Mouse (Mus musculus) embryo, embryonic 9.5 days (tissue): ENCODE data around the gene Atoh1.
A peak's percentile ranks its signal among the peaks of the same experiment; 100 is the strongest.

Experiments
- DNase-seq: peaks from one replicate; pipeline ENCODE4 v3.0.0-alpha.2; 2017; ENCODE audit errors: extremely low spot score

The Atoh1 gene

GRCm38 (mm10) chr6:64728499-64729198, at the start of gene Atoh1:
Gene Atoh1 (plus strand): TSS chr6:64729125.
- peak; percentile 85 for DNase-seq

GRCm38 (mm10) chr6:64683974-64684373, 45.0 kb upstream of the Atoh1 start:
- DNase-seq = peak; percentile 45

- DNase-seq = peak; percentile 57
Observed at GRCm38 (mm10) chr6:64684973-64685372, 44.0 kb upstream of the Atoh1 start.

- DNase-seq = peak; percentile 46
Observed at GRCm38 (mm10) chr6:64688181-64688944, 40.6 kb upstream of the Atoh1 start.

- no peak for DNase-seq
Observed at GRCm38 (mm10) chr6:64694688-64695087, 34.2 kb upstream of the Atoh1 start.

GRCm38 (mm10) chr6:64703659-64704058, 25.3 kb upstream of the Atoh1 start:
- DNase-seq = no peak

GRCm38 (mm10) chr6:64727751-64728403, 1.0 kb upstream of the Atoh1 start:
- peak; percentile 40 for DNase-seq

GRCm38 (mm10) chr6:64729231-64730011, 496 bp downstream of the Atoh1 start:
- DNase-seq = peak; percentile 66

GRCm38 (mm10) chr6:64730030-64730429, 1.1 kb downstream of the Atoh1 start:
- DNase-seq = no peak

- peak; percentile 23 for DNase-seq
Observed at GRCm38 (mm10) chr6:64730506-64731020, 1.6 kb downstream of the Atoh1 start.

- DNase-seq = no peak
Observed at GRCm38 (mm10) chr6:64731126-64731525, 2.2 kb downstream of the Atoh1 start.

- DNase-seq = peak; percentile 17
Observed at GRCm38 (mm10) chr6:64731621-64732320, 2.8 kb downstream of the Atoh1 start.

- DNase-seq = no peak
Observed at GRCm38 (mm10) chr6:64733311-64733710, 4.4 kb downstream of the Atoh1 start.

GRCm38 (mm10) chr6:64734441-64735320, 5.8 kb downstream of the Atoh1 start:
- DNase-seq = peak; percentile 54

GRCm38 (mm10) chr6:64736317-64736716, 7.4 kb downstream of the Atoh1 start:
- DNase-seq = no peak

GRCm38 (mm10) chr6:64742915-64743489, 14.1 kb downstream of the Atoh1 start:
- no peak for DNase-seq

GRCm38 (mm10) chr6:64754515-64754914, 25.6 kb downstream of the Atoh1 start:
- no peak for DNase-seq

- no peak for DNase-seq
Observed at GRCm38 (mm10) chr6:64763901-64764300, 35.0 kb downstream of the Atoh1 start.

- DNase-seq = peak; percentile 28
Observed at GRCm38 (mm10) chr6:64773430-64773829, 44.5 kb downstream of the Atoh1 start.
